Mouse (Mus musculus) midbrain, embryonic 11.5 days (tissue): ENCODE results near the gene Fyttd1. TPM values are rescaled to one million over a fixed set of nuclear protein-coding genes. Genes with fewer than 3 reads are reported as not detected.
A peak's percentile ranks its signal among the peaks of the same experiment; 100 is the strongest.
"Not testable (repeated sequence)": the region's sequence is repeated elsewhere in the genome, so short reads cannot be mapped to it uniquely, and the experiment has no call there.

Experiments used
- ATAC-seq: fragments of 200-750 bp; cut with Nextera tagmentation; 2 replicates; pipeline ENCODE4 v1.8.0; 2017; ENCODE audit warnings: moderate TSS enrichment, moderate library complexity; ENCODE audit not compliant: low FRiP score
- DNase-seq: peaks from one replicate; pipeline ENCODE4 v3.0.0; 2015; ENCODE audit warnings: low spot score; ENCODE audit errors: missing footprints
- H3K27ac ChIP-seq: fragments of 300-500 bp; sonication (generic); 2 replicates; pipeline ENCODE4 v1.5.1; 2014; ENCODE audit warnings: low read depth, low read length
- H3K27me3 ChIP-seq: fragments of 300-500 bp; sonication (generic); 2 replicates; pipeline ENCODE4 v1.6.1; 2014; ENCODE audit warnings: mild to moderate bottlenecking, low read length, moderate library complexity, mixed read lengths; ENCODE audit not compliant: control insufficient read depth, insufficient read depth
- H3K36me3 ChIP-seq: fragments of 300-500 bp; sonication (generic); 2 replicates; pipeline ENCODE4 v1.6.1; 2014; ENCODE audit warnings: mild to moderate bottlenecking, low read length, moderate library complexity, mixed read lengths; ENCODE audit not compliant: control insufficient read depth, insufficient read depth
- H3K4me1 ChIP-seq: fragments of 300-500 bp; sonication (generic); 2 replicates; pipeline ENCODE4 v1.6.1; 2014; ENCODE audit warnings: low read length; ENCODE audit not compliant: control insufficient read depth, insufficient read depth
- H3K4me2 ChIP-seq: fragments of 300-500 bp; sonication (generic); 2 replicates; pipeline ENCODE4 v1.6.1; 2014; ENCODE audit warnings: mild to moderate bottlenecking, moderate library complexity
- H3K4me3 ChIP-seq: fragments of 300-500 bp; sonication (generic); 2 replicates; pipeline ENCODE4 v1.5.1; 2014; ENCODE audit warnings: low read depth, low read length
- H3K9ac ChIP-seq: fragments of 300-500 bp; sonication (generic); 2 replicates; pipeline ENCODE4 v1.6.1; 2014; ENCODE audit warnings: low read length
- H3K9me3 ChIP-seq: fragments of 300-500 bp; sonication (generic); 2 replicates; pipeline ENCODE4 v1.6.1; 2016; ENCODE audit warnings: low read length; ENCODE audit not compliant: control insufficient read depth
- WGBS: fragments of 180-500 bp; shearing (Covaris S2); extraction: QIAGEN DNeasy Blood & Tissue Kit; methylation state at CpG from one replicate; pipeline ENCODE4 v1.1.7; 2014; 5-methylcytosine and 5-hydroxymethylcytosine counted together
- polyA plus RNA-seq: library from polyadenylated mRNA; unstranded; fragments of >200 nt; fragmentation: Nextera tagmentation; extraction: Ambion mirVana; gene quantifications from 2 replicates; pipeline ENCODE4 v1.2.1, GENCODE M21; 2014

Fyttd1 gene
- polyA plus RNA-seq, 1 experiment from 2014 or later, result 130 TPM

- no peaks in the 10 kb centered on the region for H3K4me1 ChIP-seq
- ATAC-seq (no peak), DNase-seq (no peak)
- H3K36me3 ChIP-seq, result no peaks in the 10 kb centered on the region
- no peak overlapping the region for H3K9ac ChIP-seq
- H3K27me3 ChIP-seq, result no peaks in the 10 kb centered on the region
- 85% methylated on average over 4 of the region's 4 CpGs for WGBS
- no peaks in the 10 kb centered on the region for H3K9me3 ChIP-seq
- no peak overlapping the region for H3K4me2 ChIP-seq
- H3K27ac ChIP-seq, result no peak overlapping the region
- no peak overlapping the region for H3K4me3 ChIP-seq
These were observed 18.9 kb upstream of the Fyttd1 start for GRCm38 (mm10) chr16:32858356-32858755.

DNA sequence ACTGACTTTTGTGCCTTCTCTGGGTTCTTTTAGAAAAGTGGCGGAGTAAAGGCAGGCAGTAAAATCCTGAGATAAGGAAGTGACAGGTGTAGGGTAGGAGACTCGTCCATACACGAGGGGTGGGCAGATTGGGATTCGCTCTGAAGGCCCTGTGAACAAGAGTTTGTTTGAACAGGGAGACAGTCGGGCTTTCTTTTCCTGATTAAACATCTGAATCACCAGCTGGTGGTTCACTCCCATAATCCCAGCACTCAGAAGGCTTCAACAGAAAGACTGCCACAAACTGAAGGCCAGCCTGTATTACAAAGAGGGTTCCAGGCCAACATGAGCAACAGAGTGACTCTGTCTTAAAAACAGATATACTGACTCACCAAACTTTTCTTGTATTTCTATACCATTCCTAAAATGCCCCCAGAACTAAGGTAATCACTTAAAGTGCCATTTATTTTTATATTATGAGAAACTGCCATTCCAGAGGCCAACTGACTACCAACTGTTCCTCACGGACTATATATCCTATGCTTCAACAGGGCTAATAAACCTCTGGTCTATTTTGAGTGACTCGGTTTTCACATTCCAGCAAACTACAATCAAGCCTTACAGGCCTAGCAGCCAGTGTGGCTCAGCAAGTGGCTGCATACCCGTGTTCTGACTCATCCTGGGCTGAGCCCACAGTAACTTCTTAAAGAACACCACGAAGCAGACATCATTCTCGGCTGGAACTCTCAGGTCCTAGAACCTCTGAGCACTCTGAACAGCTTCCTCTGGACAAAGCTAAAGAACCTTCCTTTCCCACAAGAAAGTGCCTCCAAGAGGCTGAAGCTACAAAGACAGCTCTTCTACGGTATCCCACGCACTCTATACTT, 18.3 kb upstream of the Fyttd1 start:
- DNase-seq, result no peak

GRCm38 (mm10) chr16:32861813-32862385, 15.4 kb upstream of the Fyttd1 start:
- H3K27ac ChIP-seq, result no peak overlapping the region
- H3K9ac ChIP-seq, result no peak overlapping the region
- no peaks in the 10 kb centered on the region for H3K9me3 ChIP-seq
- 96% methylated on average over 3 of the region's 3 CpGs for WGBS
- no peak overlapping the region for H3K4me2 ChIP-seq
- H3K27me3 ChIP-seq, result no peaks in the 10 kb centered on the region
- DNase-seq, result no peak
- no peak for ATAC-seq
- no peaks in the 10 kb centered on the region; the same call in 1 of the 2 replicates for H3K4me1 ChIP-seq
- H3K4me3 ChIP-seq, result no peak overlapping the region
- no peaks in the 10 kb centered on the region for H3K36me3 ChIP-seq

More for the DNA sequence above, 18.3 kb upstream of the Fyttd1 start:
- no peak overlapping the region for H3K4me3 ChIP-seq
- no peaks in the 10 kb centered on the region for H3K27me3 ChIP-seq
- H3K9me3 ChIP-seq, result no peaks in the 10 kb centered on the region
- H3K4me2 ChIP-seq, result no peak overlapping the region
- no peak overlapping the region for H3K27ac ChIP-seq
- no peaks in the 10 kb centered on the region for H3K36me3 ChIP-seq
- H3K4me1 ChIP-seq, result no peaks in the 10 kb centered on the region
- ATAC-seq, result no peak
- no peak overlapping the region for H3K9ac ChIP-seq
- WGBS, result 80% methylated on average over 12 of the region's 12 CpGs

GRCm38 (mm10) chr16:32865401-32865800, 11.9 kb upstream of the Fyttd1 start:
- Histone ChIP-seq H3K4me1 (peaks cover 7% of the 10 kb centered on the region), H3K27me3 (no peaks in the 10 kb centered on the region), H3K4me3 (no peak overlapping the region), H3K9me3 (no peaks in the 10 kb centered on the region), H3K27ac (no peak overlapping the region), H3K9ac (no peak overlapping the region), H3K4me2 (no peak overlapping the region), H3K36me3 (no peaks in the 10 kb centered on the region)
- DNase-seq (no peak), ATAC-seq (no peak)
- WGBS, result 85% methylated on average over 4 of the region's 4 CpGs

DNA sequence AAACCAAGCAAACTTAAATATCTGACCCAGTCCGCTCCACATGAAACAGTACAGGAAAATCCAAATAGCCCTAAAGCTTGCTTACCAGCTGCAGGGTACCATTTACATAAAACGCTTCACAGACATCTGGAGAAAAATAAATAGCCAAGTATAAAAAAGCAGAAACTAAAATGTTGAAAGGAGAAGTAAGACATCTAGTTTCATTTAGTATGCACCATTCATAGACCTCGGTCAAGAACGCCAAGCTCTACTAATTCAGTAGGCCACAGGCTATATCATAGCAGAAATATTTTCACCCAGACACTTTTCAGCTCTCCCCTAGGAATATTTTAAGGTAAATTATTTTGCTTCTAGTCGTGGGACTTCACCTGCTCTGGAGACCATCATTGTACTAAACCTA, 10.6 kb upstream of the Fyttd1 start:
- 86% methylated on average over 5 of the region's 5 CpGs for WGBS
- H3K27me3 ChIP-seq, result no peaks in the 10 kb centered on the region
- no peak overlapping the region for H3K27ac ChIP-seq
- no peak overlapping the region for H3K9ac ChIP-seq
- no peaks in the 10 kb centered on the region for H3K36me3 ChIP-seq
- no peak overlapping the region for H3K4me2 ChIP-seq
- no peak overlapping the region for H3K4me3 ChIP-seq
- peaks cover 7% of the 10 kb centered on the region for H3K4me1 ChIP-seq
- no peaks in the 10 kb centered on the region for H3K9me3 ChIP-seq
- no peak for ATAC-seq
- no peak for DNase-seq

GRCm38 (mm10) chr16:32867919-32868552, 9.3 kb upstream of the Fyttd1 start:
- Histone ChIP-seq H3K4me3 (peak overlapping the region; percentile 59), H3K27ac (no peak overlapping the region), H3K36me3 (no peaks in the 10 kb centered on the region), H3K27me3 (no peaks in the 10 kb centered on the region), H3K9me3 (no peaks in the 10 kb centered on the region), H3K4me2 (peak overlapping the region; percentile 77), H3K9ac (peak overlapping the region; percentile 64), H3K4me1 (peaks cover 7% of the 10 kb centered on the region)
- WGBS, result under 1% methylated on average over 35 of the region's 35 CpGs
- DNase-seq (peak; percentile 98), ATAC-seq (peak; percentile 99)

- H3K4me1 ChIP-seq, result peaks cover 7% of the 10 kb centered on the region
- no peak overlapping the region for H3K4me2 ChIP-seq
- H3K9me3 ChIP-seq, result no peaks in the 10 kb centered on the region
- H3K4me3 ChIP-seq, result no peak overlapping the region
- 66% methylated on average over 5 of the region's 5 CpGs for WGBS
- H3K27ac ChIP-seq, result no peak overlapping the region
- no peaks in the 10 kb centered on the region for H3K36me3 ChIP-seq
- ATAC-seq, result no peak
- H3K27me3 ChIP-seq, result no peaks in the 10 kb centered on the region
- DNase-seq, result no peak
- H3K9ac ChIP-seq, result no peak overlapping the region
These were observed 7.1 kb upstream of the Fyttd1 start for GRCm38 (mm10) chr16:32870231-32870630.

DNA sequence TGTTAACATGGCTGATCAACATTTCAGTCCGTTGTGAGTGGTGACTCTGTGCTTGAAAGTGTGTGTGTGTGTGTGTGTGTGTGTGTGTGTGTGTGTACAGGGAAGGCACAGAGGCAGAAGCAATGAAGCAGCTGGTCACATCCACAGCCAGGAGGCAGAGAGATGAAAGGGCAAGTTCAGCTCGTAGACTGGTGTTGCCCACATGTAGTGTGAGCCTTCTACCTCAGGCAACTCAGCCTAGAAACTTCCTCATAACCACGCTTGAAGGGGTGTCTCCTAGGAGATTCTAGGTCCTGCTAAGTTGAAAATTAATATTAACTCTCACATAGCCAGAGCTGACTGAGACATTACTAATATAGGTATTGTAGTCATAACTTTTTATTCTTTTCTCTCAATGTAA, 3.9 kb upstream of the Fyttd1 start:
- H3K4me1 ChIP-seq, result peaks cover 3% of the 10 kb centered on the region; the same call in 1 of the 2 replicates
- H3K27me3 ChIP-seq, result no peaks in the 10 kb centered on the region; the same call in 1 of the 2 replicates
- ATAC-seq (no peak), DNase-seq (no peak)
- no peak overlapping the region for H3K4me3 ChIP-seq
- no peaks in the 10 kb centered on the region for H3K36me3 ChIP-seq
- H3K4me2 ChIP-seq, result no peak overlapping the region
- H3K9me3 ChIP-seq, result no peaks in the 10 kb centered on the region
- H3K9ac ChIP-seq, result no peak overlapping the region
- 64% methylated on average over 3 of the region's 3 CpGs for WGBS
- no peak overlapping the region for H3K27ac ChIP-seq

DNA sequence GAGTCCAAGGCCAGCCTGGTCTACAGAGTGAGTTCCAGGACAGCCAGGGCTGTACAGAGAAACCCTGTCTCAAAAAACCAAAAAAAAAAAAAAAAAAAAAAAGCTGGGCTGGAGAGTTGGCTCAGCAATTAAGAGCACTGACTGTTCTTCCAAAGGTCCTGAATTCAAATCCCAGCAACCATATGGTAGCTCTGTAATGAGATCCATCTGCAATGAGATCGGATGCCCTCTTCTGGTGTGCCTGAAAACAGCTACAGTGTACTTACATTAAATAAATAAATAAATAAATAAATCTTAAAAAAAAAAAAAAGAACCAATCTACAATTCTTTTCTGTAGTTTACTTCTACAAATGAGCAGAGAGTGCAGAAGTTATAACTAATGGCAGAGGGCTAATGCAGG, 2.0 kb upstream of the Fyttd1 start:
- H3K36me3 ChIP-seq, H3K4me3 ChIP-seq, H3K27me3 ChIP-seq, H3K4me1 ChIP-seq, ATAC-seq, H3K4me2 ChIP-seq, H3K9ac ChIP-seq, H3K9me3 ChIP-seq, H3K27ac ChIP-seq, DNase-seq: not testable (repeated sequence)
- WGBS, result 69% methylated on average over 1 of the region's 1 CpGs
